Mouse (Mus musculus) activated CD4-positive, CD25-positive, alpha-beta regulatory T cell, adult 4 months (primary cell): ENCODE measurements around the gene Wdr4. TPM values are rescaled to one million over a fixed set of nuclear protein-coding genes. Genes with fewer than 3 reads are reported as not detected.
A peak's percentile ranks its signal among the peaks of the same experiment; 100 is the strongest.
"Not testable (repeated sequence)": the region's sequence is repeated elsewhere in the genome, so short reads cannot be mapped to it uniquely, and the experiment has no call there.

Experiments
- ATAC-seq: one replicate; pipeline ENCODE4 v1.8.0; 2017
- polyA plus RNA-seq, 2 experiments: library from polyadenylated mRNA; unstranded; fragments of 100-300 nt; shearing (Covaris generic); gene quantifications; one replicate each; pipeline ENCODE4 v1.2.1; 2017

The Wdr4 gene
- polyA plus RNA-seq, 2 experiments from 2014 or later = 14.4 to 16.2 TPM

GRCm38 (mm10) chr17:31535358-31535757 is 15.6 kb upstream of the Wdr4 start:
- ATAC-seq = no peak

GRCm38 (mm10) chr17:31532331-31532730 is 12.6 kb upstream of the Wdr4 start:
- not testable (repeated sequence) for ATAC-seq

DNA sequence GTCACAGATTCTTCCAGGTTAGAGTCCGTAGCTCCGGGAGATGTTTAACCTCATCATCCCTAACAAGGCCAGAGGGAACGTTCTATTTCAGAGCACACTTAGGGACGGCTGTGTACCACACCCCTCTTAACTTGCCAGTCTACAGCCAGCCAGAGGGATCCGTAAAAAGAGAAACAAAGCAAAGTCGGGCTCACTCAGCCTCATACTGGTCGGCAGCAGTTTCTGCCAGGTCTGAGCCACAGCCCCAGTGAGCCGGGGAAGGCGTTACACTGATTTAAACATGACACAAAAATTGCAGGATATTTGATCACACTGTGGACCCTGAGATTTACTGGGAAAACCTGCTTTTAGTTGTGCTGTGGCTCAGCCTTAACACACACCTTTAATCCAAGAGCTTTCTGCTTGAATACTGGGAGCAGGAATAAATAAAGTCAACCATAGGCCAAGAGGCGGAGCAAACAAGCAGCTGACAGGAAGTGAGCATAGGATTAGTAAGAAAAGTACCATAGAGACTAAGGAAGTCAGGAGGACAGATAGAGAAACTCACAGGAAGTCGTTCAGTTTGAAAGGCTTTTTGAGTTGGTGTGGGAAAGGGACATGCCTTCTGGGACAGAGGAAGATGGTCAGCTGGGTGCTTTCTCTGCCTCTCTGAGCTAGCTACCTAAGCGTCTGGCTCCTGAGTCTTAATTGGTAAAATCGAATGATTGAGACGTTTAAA is 11.8 kb upstream of the Wdr4 start:
- no peak for ATAC-seq

- no peak for ATAC-seq
These were observed 9.5 kb upstream of the Wdr4 start for GRCm38 (mm10) chr17:31529314-31529713.

GRCm38 (mm10) chr17:31525816-31526215 is 6.0 kb upstream of the Wdr4 start:
- ATAC-seq = no peak

GRCm38 (mm10) chr17:31525114-31525513 is 5.3 kb upstream of the Wdr4 start:
- no peak for ATAC-seq

DNA sequence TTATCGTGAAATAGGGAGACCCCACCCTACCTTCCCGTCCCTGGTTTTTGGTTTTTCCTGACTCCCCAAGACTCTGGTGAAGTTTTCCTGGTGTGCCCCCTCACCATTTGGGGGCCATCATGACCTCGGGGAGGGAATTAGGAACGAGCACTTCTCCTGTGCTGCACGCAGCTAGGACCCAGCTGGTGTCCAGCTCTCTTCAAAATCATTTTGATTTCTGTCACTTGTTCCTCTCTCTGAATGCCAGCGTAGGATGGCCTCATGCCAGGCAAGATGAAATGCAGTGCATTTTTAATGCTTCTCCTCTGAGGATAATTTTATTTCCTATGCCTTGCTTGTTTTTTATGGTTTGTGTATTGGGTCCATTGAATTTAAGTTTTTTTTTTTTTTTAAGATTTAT is 2.2 kb upstream of the Wdr4 start:
- no peak for ATAC-seq

DNA sequence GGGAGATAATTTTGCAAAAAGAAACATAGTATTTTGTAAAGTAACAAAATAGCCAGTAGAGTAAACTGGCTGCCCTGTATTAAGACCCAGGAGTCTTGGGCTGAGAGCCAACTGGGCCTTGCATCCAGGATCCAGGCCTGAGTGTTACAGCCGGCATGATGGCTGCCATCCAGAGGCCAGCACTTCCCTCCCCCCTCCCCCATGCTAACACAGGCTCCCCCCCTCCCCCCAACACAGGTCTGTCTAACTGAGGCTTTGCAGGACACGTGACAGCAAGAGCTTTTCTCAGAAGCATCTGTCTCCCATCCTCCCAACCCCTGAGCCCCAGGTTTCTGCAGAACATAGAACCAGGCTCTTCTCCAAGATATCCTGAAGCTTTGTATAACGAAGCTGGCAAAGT is 1.1 kb upstream of the Wdr4 start:
- no peak for ATAC-seq

DNA sequence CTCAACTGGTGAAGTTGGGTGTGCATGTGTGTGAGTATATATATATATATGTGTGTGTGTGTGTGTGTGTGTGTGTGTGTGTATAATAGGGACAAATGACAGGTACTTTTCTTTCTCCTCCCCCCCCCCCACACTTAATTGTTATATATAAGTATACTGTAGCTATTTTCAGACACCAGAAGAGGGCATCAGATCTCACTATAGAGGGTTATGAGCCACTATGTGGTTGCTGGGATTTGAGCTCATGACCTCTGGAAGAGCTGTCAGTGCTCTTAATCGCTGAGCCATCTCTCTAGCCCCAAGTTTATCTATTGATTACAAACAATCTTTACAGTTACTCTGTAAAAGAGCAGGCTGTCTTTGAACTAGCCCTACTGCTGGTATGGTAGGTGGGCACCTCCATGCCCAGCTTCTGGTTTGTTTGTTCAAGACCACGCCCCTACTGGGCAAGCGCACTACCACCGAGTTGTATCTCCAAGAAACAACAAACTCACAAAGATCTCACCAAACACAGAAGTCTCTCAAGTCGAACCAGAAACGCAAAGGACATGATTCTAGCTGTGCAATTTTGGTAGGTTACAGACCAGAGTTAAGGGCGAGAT is 335 bp downstream of the Wdr4 start:
- no peak for ATAC-seq

DNA sequence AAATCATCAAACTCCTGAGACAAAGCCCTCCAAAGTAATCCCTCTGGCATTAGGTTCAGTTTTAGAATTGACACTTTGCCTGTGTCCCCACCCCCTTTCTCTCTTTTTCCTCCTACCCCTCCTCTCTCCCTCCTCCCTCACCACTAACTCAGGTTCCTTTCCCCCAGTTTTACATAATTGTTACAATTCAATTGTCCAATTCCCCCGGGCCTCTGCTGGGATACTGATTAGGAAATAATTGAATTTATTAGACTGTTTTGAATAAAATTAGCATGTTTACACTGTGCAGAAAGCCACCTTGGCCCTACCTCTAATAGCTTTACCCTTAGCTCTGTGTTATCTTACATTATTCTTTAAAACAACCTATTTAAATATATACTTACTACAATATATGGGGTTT is 5.1 kb downstream of the Wdr4 start:
- ATAC-seq = no peak

DNA sequence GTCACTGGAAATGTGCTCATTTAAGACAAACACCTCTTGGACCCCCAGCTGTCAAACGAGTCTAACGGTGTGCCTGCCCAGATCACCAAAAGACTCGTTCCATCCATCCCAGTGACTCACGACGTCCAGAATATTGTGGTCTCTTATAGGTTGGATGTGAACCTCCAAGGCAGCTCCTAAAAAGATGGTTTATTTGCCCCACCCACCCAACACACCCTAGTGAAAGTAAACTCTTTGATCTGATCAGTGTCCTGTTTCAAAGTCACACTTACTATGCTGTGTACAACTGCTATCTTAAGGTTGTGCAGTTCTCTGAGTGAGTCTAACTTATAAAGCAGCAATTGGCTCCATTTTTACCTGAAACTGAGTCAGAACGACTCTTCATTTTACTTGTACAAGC is 7.2 kb downstream of the Wdr4 start:
- peak; percentile 9 for ATAC-seq

GRCm38 (mm10) chr17:31511792-31512495 is 7.8 kb downstream of the Wdr4 start:
- ATAC-seq = peak; percentile 89

DNA sequence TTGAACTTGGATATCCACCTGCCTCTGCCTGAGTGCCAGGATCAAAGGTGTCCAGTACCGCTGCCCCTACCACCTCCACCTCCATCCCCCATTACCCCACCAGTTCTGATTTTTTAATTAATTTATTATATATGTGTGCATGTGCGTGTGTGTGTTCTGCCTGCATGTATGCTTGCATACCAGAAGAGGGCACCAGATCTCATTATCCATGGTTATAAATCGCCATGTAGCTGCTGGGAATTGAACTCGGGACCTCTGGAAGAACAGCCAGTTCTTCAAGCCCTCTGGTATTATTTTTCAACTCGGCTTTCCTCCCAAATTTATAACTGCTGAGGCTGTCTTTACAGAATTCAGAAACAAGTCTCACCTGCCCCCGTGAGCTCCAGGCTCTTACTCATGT is 8.8 kb downstream of the Wdr4 start:
- ATAC-seq = no peak

GRCm38 (mm10) chr17:31506282-31506681 is 13.5 kb downstream of the Wdr4 start:
- no peak for ATAC-seq

DNA sequence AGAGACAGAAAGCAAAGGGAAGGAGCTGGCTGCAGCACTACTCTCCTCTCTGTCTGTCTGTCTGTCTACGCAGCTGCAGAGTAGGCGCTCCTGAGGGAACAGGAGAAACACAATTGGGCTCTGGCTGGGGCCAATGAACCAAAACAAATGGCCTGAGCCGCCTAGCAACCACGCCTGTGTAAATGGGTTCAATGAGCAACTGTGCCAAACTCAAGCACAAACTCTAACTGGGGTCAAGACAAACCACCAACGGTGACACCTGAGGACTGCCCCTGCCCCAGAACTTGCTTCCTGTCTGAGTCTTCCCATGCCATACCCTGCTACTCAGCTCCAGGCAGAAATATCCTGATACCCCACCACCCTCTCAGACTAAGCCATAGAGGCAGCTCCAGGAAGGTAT is 14.8 kb downstream of the Wdr4 start:
- ATAC-seq = no peak

GRCm38 (mm10) chr17:31503936-31504335 is 15.8 kb downstream of the Wdr4 start:
- no peak for ATAC-seq

- no peak for ATAC-seq
These were observed 16.4 kb downstream of the Wdr4 start for GRCm38 (mm10) chr17:31503337-31503736.

- ATAC-seq = no peak
These were observed 17.4 kb downstream of the Wdr4 start for GRCm38 (mm10) chr17:31502261-31502927.

DNA sequence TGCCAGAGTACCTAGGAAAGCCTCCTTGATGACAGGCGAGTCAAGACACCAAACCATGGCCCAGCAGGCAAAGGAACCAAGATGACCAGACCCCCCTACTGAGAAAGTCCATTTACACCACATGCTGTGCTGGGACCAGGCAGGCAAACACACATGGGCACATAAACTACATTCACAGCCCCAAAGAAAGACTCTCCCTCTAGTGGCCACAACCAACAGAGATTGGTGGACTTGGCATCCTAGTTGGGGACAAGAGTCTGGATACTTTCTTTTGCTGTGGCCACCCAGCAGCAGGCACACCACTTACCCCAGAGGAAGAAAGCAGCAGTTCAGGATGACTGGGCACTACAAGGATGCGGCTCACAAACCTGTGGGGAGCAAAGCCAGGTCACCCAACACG is 18.9 kb downstream of the Wdr4 start:
- ATAC-seq = no peak

DNA sequence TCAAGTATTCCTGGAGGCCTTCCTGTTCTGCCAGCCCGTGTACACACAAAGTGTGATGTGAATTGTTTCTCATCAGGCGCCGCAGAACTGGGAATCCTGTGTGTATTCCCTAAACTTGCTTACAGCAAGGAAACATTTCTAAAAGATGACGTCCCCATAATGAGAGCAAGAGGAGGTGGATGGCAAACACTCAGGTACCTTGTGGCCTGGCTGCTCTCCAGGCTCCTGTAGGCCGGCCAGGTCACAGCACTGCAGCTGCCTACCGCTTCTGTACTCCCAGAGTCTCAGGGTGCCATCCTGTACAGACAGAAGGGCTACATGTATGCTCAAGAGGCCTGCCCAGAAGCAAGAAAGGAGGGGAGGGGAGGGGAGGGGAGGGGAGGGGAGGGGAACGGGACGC is 19.4 kb downstream of the Wdr4 start:
- ATAC-seq = no peak

DNA sequence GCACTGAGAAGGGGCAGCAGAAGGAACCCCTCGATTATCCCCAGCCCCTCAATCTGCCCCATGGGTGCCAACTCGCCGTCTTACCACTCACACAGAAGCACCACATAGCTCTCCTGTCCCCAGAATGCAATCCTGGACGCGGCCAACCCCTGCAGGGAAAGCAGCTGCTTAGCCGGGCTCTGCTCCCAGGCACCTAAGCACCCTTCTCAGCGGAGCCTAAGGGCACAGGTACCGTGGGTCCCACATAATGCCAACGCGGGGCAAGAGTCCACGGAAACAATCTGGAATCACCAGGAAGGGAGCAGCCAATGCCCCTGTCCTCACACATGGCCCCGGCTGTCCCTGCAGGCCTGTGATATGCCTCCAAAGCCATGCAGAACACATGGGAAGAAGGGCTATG is 20.1 kb downstream of the Wdr4 start:
- no peak for ATAC-seq

DNA sequence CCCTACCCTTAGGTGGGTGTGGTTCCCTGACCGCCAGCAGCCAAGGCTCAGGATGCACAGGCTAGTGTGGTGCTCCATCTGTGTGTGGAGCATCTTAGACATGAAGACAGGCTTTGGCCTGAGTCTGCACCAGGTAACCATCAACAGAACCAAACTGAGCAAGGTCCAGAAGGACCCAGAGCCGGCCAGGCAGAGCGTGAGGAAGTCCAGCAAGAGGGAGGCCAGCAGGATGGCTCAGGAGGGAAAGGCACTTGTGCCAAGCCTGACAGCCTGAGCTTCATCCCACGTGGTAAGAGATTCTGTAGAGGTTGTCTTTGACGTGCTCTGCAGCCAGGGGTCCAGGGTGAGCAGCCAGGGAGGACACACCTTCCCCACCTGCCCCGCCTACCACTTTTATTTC is 22.1 kb downstream of the Wdr4 start:
- ATAC-seq = no peak

DNA sequence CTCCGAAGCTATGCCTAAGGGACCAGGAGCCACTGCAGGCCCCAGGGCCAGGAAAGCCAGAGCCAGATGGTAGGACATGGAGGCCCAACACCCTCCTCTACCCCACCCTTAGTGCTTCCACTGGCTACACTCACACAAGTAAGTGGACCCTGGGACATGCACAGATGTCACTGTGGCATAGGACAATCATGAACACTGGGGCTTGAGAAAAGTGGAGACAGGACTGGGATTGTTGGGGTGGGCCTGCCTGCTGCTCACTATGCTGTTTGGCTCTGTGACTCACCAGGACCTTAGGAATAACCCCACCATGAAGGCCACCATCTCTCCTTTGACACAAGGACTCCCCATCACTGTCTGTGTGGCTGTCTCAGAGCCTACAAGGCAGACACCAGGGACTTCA is 24.8 kb downstream of the Wdr4 start:
- no peak for ATAC-seq

DNA sequence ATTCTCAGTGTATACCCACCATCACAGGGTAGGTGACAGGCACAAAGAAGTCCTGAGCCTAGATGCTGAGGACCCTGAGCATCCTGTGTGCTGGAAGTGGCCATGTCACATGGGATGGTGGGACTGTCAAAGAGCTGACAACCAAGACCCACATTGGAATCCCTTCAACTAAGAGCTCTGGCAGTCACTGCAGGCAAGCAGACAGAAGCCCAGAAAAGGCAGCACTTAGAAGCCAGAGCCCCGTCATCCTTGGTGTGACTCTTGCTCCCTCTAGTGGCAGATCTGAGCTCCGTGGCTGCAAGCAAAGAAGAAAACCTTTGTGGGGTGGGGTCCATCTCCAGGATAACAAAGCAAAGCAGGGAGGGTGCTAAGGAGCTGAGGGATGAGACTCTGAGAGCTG is 27.4 kb downstream of the Wdr4 start:
- ATAC-seq = no peak
